Mouse (Mus musculus): ENCODE results near the gene Anks4b. TPM values are rescaled to one million over a fixed set of nuclear protein-coding genes. Genes with fewer than 3 reads are reported as not detected.

Gene Anks4b
- total RNA-seq (2012; rRNA removed) = not detected in 2 replicates
- not detected for polyA plus RNA-seq (2012; ENCODE audit: insufficient read depth in 1 of 2, insufficient read length in 2 of 2, low read depth in 1 of 2, low replicate concordance in 2 of 2, missing spikeins in 1 of 2)

- H3K36me3 ChIP-seq (ENCODE audit: control insufficient read depth in 1 of 2, insufficient read depth in 2 of 2, low read length in 2 of 2) = no peaks in the 10 kb centered on the region
- no peaks in the 10 kb centered on the region for H3K27me3 ChIP-seq (ENCODE audit: control insufficient read depth in 1 of 2, insufficient read depth in 2 of 2, low read length in 2 of 2)
- no peaks in the 10 kb centered on the region for H3K9me3 ChIP-seq (replicated peaks; ENCODE audit: insufficient read depth, low read length)
- H3K9ac ChIP-seq (ENCODE audit: control insufficient read depth, low read depth, low read length, poor library complexity, severe bottlenecking) = no peak within 1 kb of the TSS
- no peaks in the 10 kb centered on the region for H3K4me1 ChIP-seq (ENCODE audit: control insufficient read depth in 1 of 2, insufficient read depth in 2 of 2, low read length in 2 of 2)
- H3K27ac ChIP-seq (ENCODE audit: control insufficient read depth, low read depth, low read length) = no peak within 1 kb of the TSS
- no peak within 1 kb of the TSS for H3K4me3 ChIP-seq (ENCODE audit: control insufficient read depth in 1 of 2, insufficient read depth in 1 of 2, low read depth in 2 of 2, low read length in 2 of 2)
- no peak for DNase-seq (ENCODE audit: low read depth, low spot score)
- no peaks in the 10 kb centered on the region for H3K79me2 ChIP-seq (ENCODE audit: control insufficient read depth, insufficient read depth, low read length, poor library complexity)
- TF ChIP-seq ZNF384 (IDR thresholded peaks at IDR 0.05; ENCODE audit: low read depth, low read length) (no peak), EP300 (IDR thresholded peaks at IDR 0.05; ENCODE audit: low read depth in 1 of 2, low read length in 2 of 2) (no peak), RCOR1 (IDR thresholded peaks at IDR 0.05; ENCODE audit: low read depth, low read length) (no peak), KAT2A (conservative IDR thresholded peaks at IDR 0.05; ENCODE audit: low read depth, low read length) (no peak), CHD1 (IDR thresholded peaks at IDR 0.05; ENCODE audit: low read depth, low read length) (no peak), POLR2A (IDR thresholded peaks at IDR 0.05; ENCODE audit: control insufficient read depth in 1 of 2, insufficient read depth in 1 of 2, low read depth in 1 of 2, low read length in 2 of 2, poor library complexity in 1 of 2) (no peak), GATA1 (IDR thresholded peaks at IDR 0.05; ENCODE audit: low read depth, low read length) (no peak), MYC (IDR thresholded peaks at IDR 0.05; ENCODE audit: low read depth, low read length) (no peak), E2F4 (IDR thresholded peaks at IDR 0.05; ENCODE audit: borderline replicate concordance, low read depth, low read length) (no peak), HCFC1 (IDR thresholded peaks at IDR 0.05; ENCODE audit: low read depth, low read length) (no peak), ELF1 (IDR thresholded peaks at IDR 0.05; ENCODE audit: low read depth, low read length) (no peak), NELFE (IDR thresholded peaks at IDR 0.05; ENCODE audit: low read depth, low read length) (no peak), MXI1 (IDR thresholded peaks at IDR 0.05; ENCODE audit: low read depth, low read length) (no peak), TBP (IDR thresholded peaks at IDR 0.05; ENCODE audit: low read depth, low read length) (no peak), MAX (IDR thresholded peaks at IDR 0.05; ENCODE audit: low read length) (no peak), ETS1 (IDR thresholded peaks at IDR 0.05; ENCODE audit: low read depth, low read length) (no peak), MYB (IDR thresholded peaks at IDR 0.05; ENCODE audit: low read depth, low read length) (no peak), CHD2 (IDR thresholded peaks at IDR 0.05; ENCODE audit: low read length) (no peak)
Measured at GRCm38 (mm10) chr7:120173603-120174244, at the start of gene Anks4b. TSS of gene Anks4b (plus strand) at chr7:120173858.

GRCm38 (mm10) chr7:120124844-120125243 lies 48.8 kb upstream of the Anks4b start:
- Histone ChIP-seq H3K4me1 (ENCODE audit: control insufficient read depth in 1 of 2, insufficient read depth in 2 of 2, low read length in 2 of 2) (no peaks in the 10 kb centered on the region), H3K27me3 (ENCODE audit: control insufficient read depth in 1 of 2, insufficient read depth in 2 of 2, low read length in 2 of 2) (no peaks in the 10 kb centered on the region), H3K9me3 (replicated peaks; ENCODE audit: insufficient read depth, low read length) (no peaks in the 10 kb centered on the region), H3K36me3 (ENCODE audit: control insufficient read depth in 1 of 2, insufficient read depth in 2 of 2, low read length in 2 of 2) (no peaks in the 10 kb centered on the region), H3K9ac (ENCODE audit: control insufficient read depth, low read depth, low read length, poor library complexity, severe bottlenecking) (no peak overlapping the region), H3K4me3 (ENCODE audit: control insufficient read depth in 1 of 2, insufficient read depth in 1 of 2, low read depth in 2 of 2, low read length in 2 of 2) (no peak overlapping the region), H3K79me2 (ENCODE audit: control insufficient read depth, insufficient read depth, low read length, poor library complexity) (no peaks in the 10 kb centered on the region), H3K27ac (ENCODE audit: control insufficient read depth, low read depth, low read length) (no peak overlapping the region)
- no peak for DNase-seq (ENCODE audit: low read depth, low spot score)
- TF ChIP-seq RAD21 (IDR thresholded peaks at IDR 0.05; ENCODE audit: low read depth, low read length) (peak; percentile 15), CTCF (IDR thresholded peaks at IDR 0.05 in 2 of 3, conservative IDR thresholded peaks at IDR 0.05 in 1 of 3; ENCODE audit: control insufficient read depth in 1 of 3, insufficient read depth in 1 of 3, low read depth in 2 of 3, low read length in 3 of 3, poor library complexity in 1 of 3, severe bottlenecking in 1 of 3) (peak in 2 of 3 experiments; percentile 7 to 12; a peak in 1 of 6 replicates), USF2 (IDR thresholded peaks at IDR 0.05; ENCODE audit: borderline replicate concordance in 1 of 2, insufficient read depth in 1 of 2, low read depth in 1 of 2, low read length in 2 of 2) (no peak), SMC3 (IDR thresholded peaks at IDR 0.05; ENCODE audit: low read depth, low read length) (0 out of 2 replicates have a peak, but pooled peaks have one; percentile 3), CHD1 (IDR thresholded peaks at IDR 0.05; ENCODE audit: low read depth, low read length) (no peak), TAL1 (IDR thresholded peaks at IDR 0.05; ENCODE audit: low read length) (no peak)

Measured in MEL (cell line).